Mouse (Mus musculus) lung, adult 10 weeks (tissue): Measurements from ENCODE around the gene Cxcl9. TPM values are rescaled to one million over a fixed set of nuclear protein-coding genes. Genes with fewer than 3 reads are reported as not detected.

Experiments used
- polyA plus RNA-seq: library from polyadenylated mRNA; stranded (reverse); fragments of 350-450 nt; fragmentation: Illumina TruSeq; extraction: RNeasy Lipid Tissue Mini Kit (QIAGEN cat#74804); gene quantifications from one replicate; pipeline ENCODE4 v1.2.3, GENCODE M21; 2014; ENCODE audit warnings: low read depth, low replicate concordance; ENCODE audit not compliant: insufficient read depth

Gene Cxcl9
- 0.93 TPM for polyA plus RNA-seq

DNA sequence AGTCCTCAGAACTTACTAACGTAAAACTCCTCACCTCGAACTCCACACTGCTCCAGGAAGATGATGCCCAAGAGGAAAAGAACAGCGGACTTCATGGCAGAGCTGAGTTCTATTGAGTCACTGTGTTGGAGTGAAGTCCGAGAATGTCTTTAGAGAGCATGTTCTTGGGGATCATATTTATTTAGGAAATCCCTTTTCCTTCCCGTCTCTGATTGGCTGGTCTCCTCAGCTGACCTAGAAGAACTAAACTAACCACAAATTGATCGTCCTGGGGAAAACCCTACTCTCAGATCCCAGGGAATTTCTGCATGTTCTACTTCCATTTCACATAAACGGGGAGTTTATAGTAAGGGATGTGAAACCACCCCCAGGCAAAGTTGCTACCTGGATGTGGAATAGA, at the start of gene Cxcl9:
Gene Cxcl9, minus strand, starts transcription at position 151 of the 400 bp plus-strand sequence.

DNA sequence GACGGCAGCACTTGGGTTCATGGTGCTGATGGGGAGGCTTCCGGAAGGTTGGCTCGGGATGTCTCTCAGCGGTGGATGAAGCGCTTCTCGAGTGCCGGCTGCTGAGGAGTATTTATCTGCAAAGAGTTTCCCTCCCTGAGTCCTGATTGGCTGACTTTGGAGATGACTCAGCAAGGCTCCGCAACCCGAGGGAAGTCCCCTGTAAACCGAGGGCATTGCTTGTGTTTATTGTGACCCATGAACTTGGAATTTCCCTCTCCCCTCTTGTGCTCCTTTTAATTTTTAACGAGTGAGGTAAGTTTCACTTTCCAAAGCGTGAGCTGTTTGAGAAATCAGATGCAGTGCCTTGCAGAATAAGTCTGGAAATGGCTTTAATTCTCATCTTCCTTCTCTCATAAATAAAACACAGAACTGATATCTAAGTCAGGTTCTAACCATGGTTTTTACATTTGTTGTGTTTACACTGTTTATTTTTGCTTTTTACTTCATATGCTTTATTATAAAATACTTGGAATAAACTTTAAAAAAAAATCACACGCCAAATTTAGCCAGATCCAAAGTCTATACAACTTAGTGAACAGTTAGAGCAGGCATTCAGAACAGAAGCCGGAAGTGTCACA, 21.0 kb upstream of the Cxcl9 start, which contains the start of gene Cxcl10:
Gene Cxcl10, minus strand, starts transcription at position 96 of the 620 bp plus-strand sequence.

DNA sequence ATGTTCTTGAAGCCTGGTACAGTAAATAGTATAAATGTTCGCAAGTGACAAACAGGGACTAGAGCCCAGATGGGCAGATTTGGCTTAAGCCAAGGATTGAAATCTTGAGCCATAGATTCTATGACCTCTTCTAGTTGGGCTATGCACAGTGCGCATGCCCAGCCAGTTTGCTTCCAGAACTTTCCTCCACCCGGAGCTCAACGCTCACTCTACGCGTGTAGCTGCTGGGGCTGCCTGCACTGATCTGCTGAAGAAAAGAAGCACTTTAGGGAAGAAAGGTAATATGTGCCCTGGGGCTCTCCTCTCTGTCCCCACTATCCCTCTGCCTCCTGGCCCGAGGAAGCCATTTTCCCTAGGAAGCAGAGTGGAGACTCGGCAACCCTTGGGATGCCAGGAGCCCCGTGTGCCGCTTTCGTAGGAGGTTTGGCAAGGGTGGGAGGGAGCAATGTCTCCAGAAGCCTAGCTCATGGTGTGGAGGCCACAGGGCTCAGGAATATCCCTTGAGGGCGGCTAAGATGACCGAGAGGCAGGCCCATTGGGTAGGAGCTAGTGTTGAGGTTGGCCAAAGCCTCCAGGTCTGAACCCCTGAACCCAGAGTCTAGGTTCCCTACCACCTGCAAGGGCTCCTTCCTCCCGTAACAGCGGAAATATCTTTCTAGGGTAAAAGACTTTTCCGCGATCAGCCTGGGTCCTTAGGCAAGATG, 3.9 kb upstream of the Cxcl9 start, which contains the start of gene Art3:
Gene Art3, plus strand, starts transcription at position 193 of the 704 bp plus-strand sequence.

DNA sequence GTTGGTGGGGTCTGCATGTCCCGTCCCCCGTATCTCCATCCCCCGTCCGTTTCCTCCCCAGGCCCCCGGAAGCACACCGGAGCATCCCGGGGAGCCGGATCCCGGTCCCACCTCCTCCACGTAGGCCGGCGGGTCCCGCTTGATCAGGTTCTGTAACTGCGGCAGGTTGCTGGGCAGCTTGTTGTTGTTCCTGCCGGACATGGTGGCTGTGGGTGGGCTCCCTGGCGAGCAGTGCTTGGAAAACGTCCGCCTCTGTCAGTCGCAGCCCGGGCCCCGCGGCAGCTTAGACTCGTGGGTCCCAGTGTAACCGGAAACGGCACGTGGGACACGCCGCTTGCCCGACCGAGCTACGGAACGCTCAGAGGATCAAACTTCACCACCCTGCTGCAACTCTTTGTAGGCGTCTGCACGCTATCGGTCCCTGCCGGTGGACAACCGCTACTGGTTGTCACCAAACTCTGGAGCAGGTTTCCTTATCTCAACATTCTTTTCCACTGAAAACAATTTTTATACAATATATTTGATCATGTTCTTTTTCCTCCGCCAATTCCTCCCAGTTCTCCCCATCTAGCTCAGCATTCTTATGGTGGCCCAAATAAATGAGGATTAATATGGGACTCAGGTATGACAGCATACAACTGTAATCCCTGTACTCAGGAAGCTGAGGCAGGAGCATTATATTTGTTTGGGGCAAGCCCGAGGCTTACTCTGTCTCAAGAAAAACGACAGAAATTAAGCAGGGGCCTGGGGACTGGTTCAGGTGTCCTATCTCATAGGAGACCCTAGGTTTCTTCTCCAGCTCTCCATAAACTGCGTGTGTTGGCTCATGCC, 18.0 kb downstream of the Cxcl9 start, which contains the start of gene Sdad1:
Gene Sdad1, minus strand, starts transcription at position 799 of the 831 bp plus-strand sequence.

DNA sequence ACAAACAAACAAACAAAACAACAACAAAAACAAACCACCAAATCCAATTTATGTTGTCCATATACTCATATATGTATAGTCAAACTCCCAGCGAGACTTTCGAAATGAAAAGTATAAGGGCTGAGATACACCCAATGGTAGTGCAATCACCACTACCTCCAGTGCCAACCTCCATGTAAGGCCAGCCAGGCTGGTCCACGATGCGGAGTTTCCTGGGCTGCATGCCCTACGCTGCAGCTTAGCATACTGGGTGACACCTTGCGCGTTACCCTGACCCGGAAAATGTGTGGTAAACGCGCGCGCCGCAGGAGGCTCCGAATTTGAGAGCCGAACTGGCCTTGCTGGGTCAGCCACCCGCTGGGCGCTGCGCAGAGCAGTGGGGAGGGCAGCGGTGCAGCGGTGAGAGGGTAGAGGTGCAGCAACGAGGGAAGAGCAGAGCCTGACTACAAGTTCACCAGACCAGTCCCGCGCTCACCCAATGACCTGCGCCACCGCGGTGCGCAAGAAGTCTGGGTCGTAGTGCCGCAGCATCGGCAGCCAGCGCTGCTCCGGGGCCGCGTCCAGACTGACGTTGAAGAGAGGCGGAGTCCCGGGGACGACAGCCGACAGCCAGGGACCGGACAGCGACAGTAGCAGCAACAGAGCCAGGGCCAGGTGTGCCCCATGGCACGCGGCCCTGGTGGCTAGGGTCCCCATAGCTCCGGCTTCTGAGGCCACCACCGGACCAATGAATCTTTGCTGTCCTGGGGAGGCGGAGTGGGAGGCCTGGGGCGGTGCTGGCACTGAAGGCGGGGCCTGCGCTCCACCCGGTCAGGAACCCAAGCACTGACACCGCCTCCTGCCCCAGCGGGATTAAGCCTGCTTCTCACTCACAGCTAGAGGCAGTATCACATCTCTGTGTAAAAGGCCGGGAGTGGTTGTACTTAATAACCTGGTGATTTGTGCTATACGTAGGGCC, 50.2 kb downstream of the Cxcl9 start, which contains the start of gene Naaa:
Gene Naaa, minus strand, starts transcription at position 734 of the 958 bp plus-strand sequence.

Other genes with a start within 250 kb of the Cxcl9 start
- gene G3bp2, start 244.4 kb downstream of the Cxcl9 start, polyA plus RNA-seq, result 33.4 TPM
- 32.3 TPM for gene Uso1, start 190.1 kb downstream of the Cxcl9 start, polyA plus RNA-seq
- not detected for gene U90926, start 112.7 kb downstream of the Cxcl9 start, polyA plus RNA-seq
- 0.46 TPM for gene Ppef2, start 71.8 kb downstream of the Cxcl9 start, polyA plus RNA-seq
- 50.3 TPM for gene Naaa, start 49.9 kb downstream of the Cxcl9 start, polyA plus RNA-seq
- 4.9 TPM for gene Sdad1, start 17.6 kb downstream of the Cxcl9 start, polyA plus RNA-seq
- 54.4 TPM for gene Art3, start 3.7 kb upstream of the Cxcl9 start, polyA plus RNA-seq
- 3.0 TPM for gene Cxcl10, start 20.8 kb upstream of the Cxcl9 start, polyA plus RNA-seq
- 11.0 TPM for gene Nup54, start 107.1 kb upstream of the Cxcl9 start, polyA plus RNA-seq
- 80.2 TPM for gene Scarb2, start 178.8 kb upstream of the Cxcl9 start, polyA plus RNA-seq
- 13.4 TPM for gene Fam47e, start 227.0 kb upstream of the Cxcl9 start, polyA plus RNA-seq